Mouse (Mus musculus) limb, embryonic 15.5 days (tissue): Measurements from ENCODE around the gene Vmn1r22. TPM values are rescaled to one million over a fixed set of nuclear protein-coding genes. Genes with fewer than 3 reads are reported as not detected.
"Not testable (repeated sequence)": the region's sequence is repeated elsewhere in the genome, so short reads cannot be mapped to it uniquely, and the experiment has no call there.

Experiments
- ATAC-seq: fragments of 200-750 bp; cut with Nextera tagmentation; 2 replicates; pipeline ENCODE4 v1.8.0; 2017; ENCODE audit warnings: low read depth, moderate TSS enrichment; ENCODE audit not compliant: insufficient number of reproducible peaks, low FRiP score, low TSS enrichment
- H3K27ac ChIP-seq: fragments of 300-500 bp; sonication (generic); 2 replicates; pipeline ENCODE4 v1.5.1; 2015; ENCODE audit warnings: moderate library complexity, mild to moderate bottlenecking, inconsistent platforms
- H3K27me3 ChIP-seq: fragments of 300-500 bp; sonication (generic); 2 replicates; pipeline ENCODE4 v1.6.1; 2015; ENCODE audit warnings: inconsistent platforms
- H3K36me3 ChIP-seq: fragments of 300-500 bp; sonication (generic); 2 replicates; pipeline ENCODE4 v1.6.1; 2015; ENCODE audit warnings: inconsistent platforms
- H3K4me1 ChIP-seq: fragments of 300-500 bp; sonication (generic); 2 replicates; pipeline ENCODE4 v1.6.1; 2015; ENCODE audit warnings: inconsistent platforms
- H3K4me2 ChIP-seq: fragments of 300-500 bp; sonication (generic); 2 replicates; pipeline ENCODE4 v1.6.1; 2015; ENCODE audit warnings: mild to moderate bottlenecking, inconsistent platforms
- H3K4me3 ChIP-seq: fragments of 300-500 bp; sonication (generic); 2 replicates; pipeline ENCODE4 v1.5.1; 2015; ENCODE audit warnings: mild to moderate bottlenecking, inconsistent platforms
- H3K9ac ChIP-seq: fragments of 300-500 bp; sonication (generic); 2 replicates; pipeline ENCODE4 v1.6.1; 2015; ENCODE audit warnings: inconsistent platforms
- H3K9me3 ChIP-seq: fragments of 300-500 bp; sonication (generic); 2 replicates; pipeline ENCODE4 v1.6.1; 2016; ENCODE audit warnings: inconsistent platforms
- WGBS: fragments of 180-500 bp; shearing (Covaris S2); methylation state at CpG from one replicate; pipeline ENCODE4 v1.1.7; 2015; 5-methylcytosine and 5-hydroxymethylcytosine counted together
- polyA plus RNA-seq: library from polyadenylated mRNA; unstranded; fragments of >200 nt; fragmentation: Nextera tagmentation; extraction: Ambion mirVana; gene quantifications from 2 replicates; pipeline ENCODE4 v1.2.1, GENCODE M21; 2015

Gene Vmn1r22
- polyA plus RNA-seq = not detected in 2 replicates

DNA sequence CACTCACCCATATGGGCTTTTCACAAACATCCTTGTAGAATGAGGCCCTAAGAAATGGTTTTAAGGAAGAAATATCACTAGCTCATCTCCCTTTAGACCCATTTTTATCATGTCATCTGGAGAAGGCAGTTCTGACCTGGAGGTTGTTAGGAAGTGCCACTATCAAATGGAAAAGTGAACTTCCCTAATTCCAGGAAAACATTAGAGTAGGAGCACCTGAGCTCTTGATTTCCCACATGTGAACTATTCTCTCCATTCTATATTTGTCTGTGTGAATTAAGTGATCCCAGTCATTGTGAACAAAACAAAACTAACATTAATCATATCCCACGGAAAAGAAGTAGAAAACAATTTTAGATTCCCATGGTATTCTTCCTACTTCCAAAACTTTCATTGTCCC is at the start of gene Vmn1r22:
Vmn1r22 (minus strand) TSS at position 101 of the 400 bp plus-strand sequence.
- no peaks in the 10 kb centered on the region for H3K36me3 ChIP-seq
- H3K4me3 ChIP-seq = no peak within 1 kb of the TSS
- no peaks in the 10 kb centered on the region for H3K9me3 ChIP-seq
- no peaks in the 10 kb centered on the region for H3K27me3 ChIP-seq
- no peak within 1 kb of the TSS for H3K4me2 ChIP-seq
- 83% methylated on average over 1 of the region's 1 CpGs for WGBS
- ATAC-seq = no peak
- no peaks in the 10 kb centered on the region for H3K4me1 ChIP-seq
- H3K9ac ChIP-seq = no peak within 1 kb of the TSS
- no peak within 1 kb of the TSS for H3K27ac ChIP-seq

DNA sequence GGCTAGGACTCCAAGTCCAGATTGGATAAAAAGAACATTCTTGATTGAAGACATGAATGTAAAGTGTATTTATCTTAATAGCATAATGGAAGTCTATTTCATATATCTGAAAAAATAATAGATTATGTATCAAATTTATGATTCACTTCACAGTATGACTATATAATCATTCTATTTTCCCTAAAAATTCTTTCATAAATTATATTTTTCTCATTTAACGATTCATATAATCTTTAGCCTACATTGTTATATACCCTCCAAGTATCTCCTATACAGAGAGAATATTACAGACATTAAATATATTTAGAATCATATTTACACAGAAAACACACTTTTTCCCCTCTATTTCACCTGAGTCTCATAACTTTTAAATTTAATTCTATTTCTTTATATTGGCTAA is 18.9 kb upstream of the Vmn1r22 start, which contains the start of gene Vmn1r23:
Vmn1r23 (minus strand) TSS at position 101 of the 400 bp plus-strand sequence.
- H3K27ac ChIP-seq = no peak within 1 kb of the TSS
- no peak within 1 kb of the TSS for H3K9ac ChIP-seq
- no peaks in the 10 kb centered on the region for H3K4me1 ChIP-seq
- no peak for ATAC-seq
- H3K9me3 ChIP-seq = no peaks in the 10 kb centered on the region
- H3K4me2 ChIP-seq = no peak within 1 kb of the TSS
- 83% methylated on average over 1 of the region's 1 CpGs for WGBS
- H3K4me3 ChIP-seq = no peak within 1 kb of the TSS
- no peaks in the 10 kb centered on the region for H3K36me3 ChIP-seq
- no peaks in the 10 kb centered on the region for H3K27me3 ChIP-seq

DNA sequence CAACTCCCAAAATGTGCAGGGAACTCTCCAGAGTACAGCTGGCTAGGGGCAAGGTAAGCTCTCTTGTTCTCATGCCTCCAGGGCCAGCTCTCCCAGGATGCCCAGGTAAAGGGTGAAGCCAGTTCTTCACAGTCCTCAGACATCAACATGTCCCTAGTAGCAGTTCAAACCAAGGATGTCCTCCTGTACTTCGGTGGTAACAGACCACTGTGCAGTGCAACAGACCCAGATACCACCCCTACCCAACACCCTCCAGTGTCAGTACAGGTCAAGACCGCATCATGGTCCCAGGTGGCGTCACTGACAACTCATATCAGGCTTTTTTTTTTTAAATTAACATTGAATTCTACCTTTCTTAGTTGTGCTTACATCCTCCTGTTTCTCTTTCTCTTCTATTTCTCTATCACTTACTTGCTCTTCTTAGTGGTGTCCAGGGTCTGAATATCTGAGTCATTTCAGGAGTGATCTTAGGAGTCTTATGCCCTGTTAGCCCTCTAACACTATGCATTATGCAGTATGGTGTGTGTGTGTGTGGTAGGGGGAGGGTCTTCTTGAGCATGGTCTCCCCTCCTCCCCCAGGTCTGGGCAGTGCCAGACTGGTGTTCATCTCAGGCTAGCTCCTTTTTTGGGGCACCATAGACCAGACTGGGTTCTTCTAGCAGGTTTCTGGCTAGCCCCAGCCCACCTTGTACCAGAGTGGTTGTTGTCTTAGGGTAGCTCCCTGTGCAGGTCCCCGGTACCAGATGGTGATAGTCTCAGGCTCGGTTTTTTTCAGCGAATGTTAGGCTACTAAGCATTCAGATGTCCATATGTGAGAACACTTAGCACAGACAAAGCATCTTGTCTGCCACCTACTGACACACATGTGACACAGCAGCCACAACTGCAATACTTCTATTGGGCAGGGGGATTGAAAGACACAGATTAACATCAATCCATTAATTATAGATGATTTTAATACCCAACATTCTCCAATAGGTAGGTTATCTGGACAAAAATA is 48.5 kb downstream of the Vmn1r22 start:
- Histone ChIP-seq H3K9ac (no peak overlapping the region), H3K4me1 (no peaks in the 10 kb centered on the region), H3K4me3 (no peak overlapping the region), H3K9me3 (no peaks in the 10 kb centered on the region), H3K4me2 (no peak overlapping the region), H3K36me3 (no peaks in the 10 kb centered on the region), H3K27ac (no peak overlapping the region), H3K27me3 (no peaks in the 10 kb centered on the region)
- 51% methylated on average over 6 of the region's 6 CpGs for WGBS
- ATAC-seq = no peak

DNA sequence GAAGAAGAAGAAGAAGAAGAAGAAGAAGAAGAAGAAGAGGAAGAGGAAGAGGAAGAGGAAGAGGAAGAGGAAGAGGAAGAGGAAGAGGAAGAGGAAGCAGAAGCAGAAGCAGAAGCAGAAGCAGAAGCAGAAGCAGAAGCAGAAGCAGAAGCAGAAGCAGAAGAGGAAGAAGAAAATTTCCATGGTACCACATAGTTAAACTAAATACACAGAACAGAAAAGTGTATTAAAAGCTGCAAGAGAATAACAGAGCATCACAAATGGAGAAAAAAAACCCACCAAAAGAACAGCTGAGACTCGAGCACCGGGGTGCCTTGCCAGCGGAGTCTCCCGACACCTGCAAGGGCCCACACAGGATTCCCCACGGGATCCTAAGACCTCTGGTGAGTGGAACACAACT is 56.7 kb downstream of the Vmn1r22 start:
- not testable (repeated sequence) for H3K4me3 ChIP-seq, H3K27me3 ChIP-seq, H3K4me2 ChIP-seq, H3K9me3 ChIP-seq, H3K36me3 ChIP-seq, H3K9ac ChIP-seq, H3K4me1 ChIP-seq, ATAC-seq, H3K27ac ChIP-seq
- 88% methylated on average over 5 of the region's 5 CpGs for WGBS

DNA sequence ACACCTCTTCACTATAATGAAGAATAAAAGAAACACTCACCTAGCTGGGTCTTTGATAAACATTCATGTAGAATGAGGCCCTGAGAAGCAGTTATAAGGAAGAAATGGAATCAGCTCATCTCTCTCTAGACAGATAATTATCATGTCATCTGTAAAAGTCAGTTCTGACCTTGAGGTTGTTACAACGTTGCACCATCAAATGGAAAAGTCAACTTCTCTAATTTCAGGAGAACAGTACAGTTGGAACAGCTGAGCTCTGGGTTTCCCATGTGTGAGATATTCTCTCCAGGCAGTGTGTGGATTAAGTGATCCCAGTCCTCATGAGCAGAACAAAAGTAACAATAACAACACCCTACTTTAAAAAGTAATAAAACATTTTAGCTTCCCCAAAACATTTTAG is 57.5 kb downstream of the Vmn1r22 start, which contains the start of gene Vmn1r21:
Vmn1r21 (minus strand) TSS at position 58 of the 400 bp plus-strand sequence.
- WGBS = 56% methylated on average over 1 of the region's 1 CpGs
- no peak within 1 kb of the TSS for H3K9ac ChIP-seq
- ATAC-seq = no peak
- no peaks in the 10 kb centered on the region for H3K4me1 ChIP-seq
- no peak within 1 kb of the TSS for H3K4me2 ChIP-seq
- no peaks in the 10 kb centered on the region for H3K27me3 ChIP-seq
- H3K4me3 ChIP-seq = no peak within 1 kb of the TSS
- H3K9me3 ChIP-seq = no peaks in the 10 kb centered on the region
- no peaks in the 10 kb centered on the region for H3K36me3 ChIP-seq
- no peak within 1 kb of the TSS for H3K27ac ChIP-seq

Other genes starting within 250 kb of the Vmn1r22 start
- 10.9 and 11.4 TPM in 2 replicates for gene Pyurf, start 215.9 kb downstream of the Vmn1r22 start, polyA plus RNA-seq
- 22.6 and 22.9 TPM in 2 replicates for gene Lancl2, start 205.5 kb downstream of the Vmn1r22 start, polyA plus RNA-seq
- 46.5 and 46.7 TPM in 2 replicates for gene Vopp1, start 82.9 kb downstream of the Vmn1r22 start, polyA plus RNA-seq
- 0.10 TPM in 1 of 2 replicates, not detected in the other for gene Vmn1r21, start 57.7 kb downstream of the Vmn1r22 start, polyA plus RNA-seq
- not detected in 2 replicates for gene Vmn1r23, start 18.8 kb upstream of the Vmn1r22 start, polyA plus RNA-seq
- gene Vmn1r24, start 53.5 kb upstream of the Vmn1r22 start, polyA plus RNA-seq = not detected in 2 replicates
- gene Vmn1r25, start 72.8 kb upstream of the Vmn1r22 start, polyA plus RNA-seq = not detected in 2 replicates
- gene Vmn1r26, start 107.1 kb upstream of the Vmn1r22 start, polyA plus RNA-seq = not detected in 2 replicates